Comparison of ENCODE assay signal across 13 mouse cellular contexts in the genomic region with DNA sequence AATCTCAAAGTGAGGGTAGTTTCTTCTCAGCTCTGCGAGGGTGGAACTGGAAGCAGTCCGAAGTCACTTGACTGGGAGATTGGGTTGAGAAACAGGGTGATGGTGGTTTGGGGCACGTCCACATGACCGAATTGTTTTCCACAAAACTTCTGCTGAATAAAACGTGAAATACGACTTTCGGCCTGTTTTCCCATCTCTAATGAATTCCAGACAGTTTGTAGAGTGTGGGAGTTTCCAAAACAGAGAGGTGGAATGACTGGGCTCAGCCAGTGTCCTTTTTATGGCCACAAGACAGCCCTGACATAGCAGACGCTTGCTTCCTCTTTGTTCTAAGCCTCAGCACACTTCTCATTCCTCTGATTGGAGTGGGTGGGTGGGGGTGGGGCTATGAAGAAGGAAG. TPM values are rescaled to one million over a fixed set of nuclear protein-coding genes. Genes with fewer than 3 reads are reported as not detected.
DNase-seq lines count a peak whose midpoint lies in the region; ATAC-seq lines count a peak whose summit lies in the region.
"Had no signal": no experiment of that assay in that cellular context is flagged by ENCODE, and none has a peak within 500 bp of the region (broad histone marks: within the 10 kb centered on the region; RNA-seq: fewer than 3 reads in every experiment).

No protein-coding gene starts in this region.

- no peak for ATAC-seq in heart, embryonic 12.5 days (ENCODE audit: insufficient number of reproducible peaks, low FRiP score)
- ATAC-seq in limb, embryonic 13.5 days (ENCODE audit: low FRiP score, low read depth), result peak; percentile 71
- ATAC-seq in forebrain, embryonic 12.5 days (ENCODE audit: low FRiP score), result no peak
- ATAC-seq: forebrain, embryonic 14.5 days had no signal

- H3K27me3 ChIP-seq in heart, embryonic 12.5 days (replicated peaks), result no peaks in the 10 kb centered on the region
- H3K27me3 ChIP-seq in limb, embryonic 13.5 days, result no peaks in the 10 kb centered on the region
- no peaks in the 10 kb centered on the region for H3K27me3 ChIP-seq in forebrain, embryonic 12.5 days
- H3K27me3 ChIP-seq: midbrain, embryonic 12.5 days had no signal

- H3K4me1 ChIP-seq in heart, embryonic 12.5 days (replicated peaks), result peaks cover 20% of the 10 kb centered on the region
- H3K4me1 ChIP-seq in limb, embryonic 13.5 days, result peaks cover 21% of the 10 kb centered on the region
- no peaks in the 10 kb centered on the region for H3K4me1 ChIP-seq in forebrain, embryonic 12.5 days
- H3K4me1 ChIP-seq: hindbrain, embryonic 10.5 days; midbrain, embryonic 12.5 days had no signal

- DNase-seq in heart, adult 18-20 months, result peak; percentile 33 to 48
- DNase-seq in 3T3-L1 (ENCODE audit: low read depth, low spot score), result peak; percentile 54
- DNase-seq in fibroblast of lung, adult 2 months (ENCODE audit: low read depth), result peak; percentile 97
- DNase-seq in frontal cortex, postnatal 25 days (ENCODE audit: low spot score in 2 of 2), result no peak
- DNase-seq in left cerebral cortex, adult 18-20 months (ENCODE audit: low spot score in 2 of 2), result no peak
- DNase-seq: cerebellum, adult 8-10 months; retina, postnatal 1 day had no signal

- no peak overlapping the region for H3K27ac ChIP-seq in heart, embryonic 12.5 days (ENCODE audit: poor library complexity, severe bottlenecking)
- H3K27ac ChIP-seq in limb, embryonic 13.5 days, result peak overlapping the region; percentile 28; the same call in 1 of the 2 replicates
- H3K27ac ChIP-seq in forebrain, embryonic 12.5 days, result no peak overlapping the region
- H3K27ac ChIP-seq: hindbrain, embryonic 10.5 days; midbrain, embryonic 12.5 days had no signal

- no peaks in the 10 kb centered on the region for H3K9me3 ChIP-seq in heart, embryonic 12.5 days (replicated peaks)
- no peaks in the 10 kb centered on the region for H3K9me3 ChIP-seq in limb, embryonic 13.5 days
- H3K9me3 ChIP-seq in forebrain, embryonic 12.5 days, result no peaks in the 10 kb centered on the region
- H3K9me3 ChIP-seq: hindbrain, embryonic 10.5 days; midbrain, embryonic 12.5 days had no signal

- no peak overlapping the region for H3K4me3 ChIP-seq in heart, embryonic 12.5 days
- H3K4me3 ChIP-seq in limb, embryonic 13.5 days, result no peak overlapping the region
- H3K4me3 ChIP-seq in forebrain, embryonic 12.5 days (replicated peaks), result no peak overlapping the region
- H3K4me3 ChIP-seq: hindbrain, embryonic 10.5 days; midbrain, embryonic 12.5 days had no signal

- WGBS in heart, embryonic 12.5 days, result 73% methylated on average over 8 of the region's 8 CpGs
- 41% methylated on average over 8 of the region's 8 CpGs for WGBS in limb, embryonic 13.5 days
- 84% methylated on average over 8 of the region's 8 CpGs for WGBS in forebrain, embryonic 12.5 days

- H3K36me3 ChIP-seq in heart, embryonic 12.5 days, result no peaks in the 10 kb centered on the region
- no peaks in the 10 kb centered on the region for H3K36me3 ChIP-seq in limb, embryonic 13.5 days
- no peaks in the 10 kb centered on the region for H3K36me3 ChIP-seq in forebrain, embryonic 12.5 days (replicated peaks)
- H3K36me3 ChIP-seq: hindbrain, embryonic 10.5 days; midbrain, embryonic 12.5 days had no signal

- H3K4me2 ChIP-seq in heart, embryonic 12.5 days, result no peak overlapping the region
- H3K4me2 ChIP-seq in limb, embryonic 13.5 days (replicated peaks), result no peak overlapping the region
- H3K4me2 ChIP-seq in forebrain, embryonic 12.5 days, result no peak overlapping the region
- H3K4me2 ChIP-seq: midbrain, embryonic 12.5 days had no signal

- H3K9ac ChIP-seq in heart, embryonic 12.5 days, result no peak overlapping the region
- no peak overlapping the region for H3K9ac ChIP-seq in limb, embryonic 13.5 days
- H3K9ac ChIP-seq in forebrain, embryonic 12.5 days, result no peak overlapping the region
- H3K9ac ChIP-seq: midbrain, embryonic 12.5 days had no signal

RNA-seq across cellular contexts. Expression of a gene that starts 13.7 kb away (rescaled TPM):
- 10 to 100 TPM; 52.5 to 56.7 TPM for total RNA-seq in heart, adult 18-20 months (2021)
- 19.5 and 20.9 TPM in 2 replicates for polyA plus RNA-seq in heart, embryonic 12.5 days (2016; fragmentation: Nextera tagmentation; extraction: Ambion mirVana)
- polyA plus RNA-seq in limb, embryonic 13.5 days (2015; fragmentation: Nextera tagmentation; extraction: Ambion mirVana), result 1.7 and 2.4 TPM in 2 replicates
- 0.76 and 1.0 TPM in 2 replicates for polyA plus RNA-seq in forebrain, embryonic 12.5 days (2016; fragmentation: Nextera tagmentation; extraction: Ambion mirVana)
- 1 to 10 TPM; 8.2 to 9.5 TPM for total RNA-seq in left cerebral cortex, adult 18-20 months (2021)

Comparison
In these comparisons a context has a peak if more than half of its experiments do, and no peak if none do; other contexts are left out.
1. DNase-seq: peak in heart, adult 18-20 months (2 of 2), 3T3-L1 (single experiment) and fibroblast of lung, adult 2 months (single experiment); none in frontal cortex, postnatal 25 days (0 of 2) and left cerebral cortex, adult 18-20 months (0 of 2).